Mouse (Mus musculus) urinary bladder, adult 2 months (tissue): Measurements from ENCODE around the gene Sh2d5. TPM values are rescaled to one million over a fixed set of nuclear protein-coding genes. Genes with fewer than 3 reads are reported as not detected.
A peak's percentile ranks its signal among the peaks of the same experiment; 100 is the strongest.

ENCODE experiments used
- DNase-seq: peaks from one replicate; pipeline ENCODE4 v3.0.0; 2022; ENCODE audit warnings: low spot score
- polyA plus RNA-seq: library from polyadenylated mRNA; depleted of rRNA; stranded (reverse); fragments of >200 nt; gene quantifications from 2 replicates; pipeline ENCODE4 v1.2.3, GENCODE M21; 2012

The Sh2d5 gene
- polyA plus RNA-seq, 1 experiment, result 0.51 TPM

GRCm38 (mm10) chr4:138259482-138259881 lies 9.3 kb downstream of the Sh2d5 start:
- no peak for DNase-seq

GRCm38 (mm10) chr4:138261843-138262681 lies 11.9 kb downstream of the Sh2d5 start:
- peak; percentile 78 for DNase-seq

DNA sequence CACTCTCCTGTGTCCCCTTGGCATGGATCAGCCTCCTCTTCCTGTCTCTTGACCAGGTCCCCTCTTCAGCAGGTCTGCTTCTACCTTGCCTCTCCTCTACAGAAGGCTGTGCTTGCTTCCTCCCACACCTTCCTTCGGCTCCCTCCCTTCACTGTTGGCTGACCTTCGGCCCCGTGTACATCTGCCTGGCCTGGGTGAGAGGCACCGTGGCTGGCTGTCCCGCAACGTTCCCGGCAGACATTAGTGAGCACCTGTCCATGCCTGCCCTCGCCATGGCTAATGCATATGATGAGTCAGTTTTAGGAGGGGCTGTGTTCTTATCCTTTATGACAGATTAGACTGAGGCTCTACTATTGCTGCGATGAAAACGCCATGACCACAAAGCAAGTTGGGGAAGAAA lies 17.7 kb downstream of the Sh2d5 start:
- DNase-seq, result no peak

DNA sequence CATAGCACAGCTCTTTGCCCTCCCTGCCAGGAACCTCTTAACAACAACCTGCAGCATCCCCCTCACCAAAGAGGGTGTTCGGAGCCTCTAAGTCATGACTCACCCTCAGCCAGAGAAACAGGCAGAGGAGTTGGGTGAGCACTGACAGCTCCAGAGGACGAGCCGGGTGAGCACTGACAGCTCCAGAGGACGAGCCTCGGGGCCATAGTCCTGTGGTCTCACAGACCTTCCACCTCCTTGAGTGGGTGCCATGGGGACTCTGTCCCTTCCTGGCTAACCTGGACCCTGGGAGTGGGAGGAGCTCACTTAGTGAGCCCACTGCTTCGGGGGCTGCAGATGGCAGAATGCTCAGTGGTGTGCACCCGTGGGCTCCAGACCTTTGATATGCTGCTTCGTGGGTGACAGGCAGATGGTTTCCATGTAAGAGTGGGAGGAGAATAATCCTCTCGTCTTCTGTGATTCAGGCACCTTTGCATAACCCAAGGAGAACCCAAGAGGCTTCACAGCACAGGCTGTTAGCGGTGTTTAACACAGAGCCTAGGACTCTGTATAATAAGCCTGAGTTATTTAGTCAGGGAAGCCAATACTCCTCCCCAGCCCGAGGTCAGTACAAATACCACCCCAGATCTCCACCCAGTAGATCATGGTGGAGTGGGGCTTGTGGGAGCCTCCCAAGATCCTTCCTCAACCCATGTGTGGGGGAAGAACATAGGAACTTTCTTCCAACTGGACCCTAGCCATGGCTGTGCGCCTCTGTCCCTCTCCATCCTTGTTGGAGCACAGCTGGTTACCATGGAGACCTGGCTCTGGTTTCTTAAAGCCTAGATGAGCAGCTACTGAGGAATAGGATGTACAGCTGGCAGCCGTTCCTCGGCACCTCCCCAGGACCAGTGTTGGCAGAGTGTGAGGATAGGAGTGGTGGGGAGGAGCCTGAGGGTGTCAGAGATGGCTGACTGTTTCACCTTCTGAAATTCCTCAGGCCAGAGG lies 22.1 kb downstream of the Sh2d5 start:
- no peak for DNase-seq

- DNase-seq, result no peak
These were observed 28.1 kb downstream of the Sh2d5 start for GRCm38 (mm10) chr4:138278346-138278745.

DNA sequence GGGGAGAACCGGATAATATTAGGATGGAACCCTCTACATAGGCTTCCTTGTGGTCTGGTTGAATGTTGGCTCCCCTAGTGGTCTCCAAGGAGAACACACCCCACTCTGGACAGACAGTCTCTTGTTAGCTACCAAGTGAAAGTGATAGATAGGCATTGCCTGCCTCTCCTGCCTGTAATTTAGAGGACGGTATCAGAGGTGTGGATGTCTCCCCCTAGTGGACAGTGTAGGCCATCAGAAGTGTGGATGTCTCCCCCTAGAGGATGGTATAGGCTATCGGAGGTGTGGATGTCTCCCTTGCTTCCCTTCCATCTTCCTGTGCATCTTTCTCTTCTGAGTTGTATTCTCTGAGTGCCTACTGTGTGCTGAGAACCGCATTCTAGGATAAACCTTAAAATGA lies 32.6 kb downstream of the Sh2d5 start:
- DNase-seq, result no peak

DNA sequence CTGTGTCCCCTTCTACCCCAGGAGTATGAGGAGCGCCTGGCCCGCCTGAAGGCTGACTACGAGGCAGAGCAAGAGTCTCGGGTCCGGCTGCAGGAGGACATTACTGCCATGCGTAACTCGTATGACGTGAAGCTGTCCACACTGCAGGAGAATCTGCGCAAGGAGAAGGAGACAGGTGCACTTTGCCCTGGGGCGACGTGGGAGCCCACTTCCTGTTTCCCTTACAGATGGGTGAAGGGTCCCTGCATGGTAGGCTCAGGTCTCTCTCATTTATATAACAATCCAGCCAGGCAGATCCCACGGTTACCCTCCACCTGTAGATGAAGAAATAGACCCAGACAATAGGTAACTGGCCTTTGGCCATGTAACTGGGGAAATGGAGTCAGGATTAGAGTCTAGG lies 36.2 kb downstream of the Sh2d5 start:
- DNase-seq, result no peak

- DNase-seq, result no peak
These were observed 38.5 kb downstream of the Sh2d5 start for GRCm38 (mm10) chr4:138288691-138289090.

DNA sequence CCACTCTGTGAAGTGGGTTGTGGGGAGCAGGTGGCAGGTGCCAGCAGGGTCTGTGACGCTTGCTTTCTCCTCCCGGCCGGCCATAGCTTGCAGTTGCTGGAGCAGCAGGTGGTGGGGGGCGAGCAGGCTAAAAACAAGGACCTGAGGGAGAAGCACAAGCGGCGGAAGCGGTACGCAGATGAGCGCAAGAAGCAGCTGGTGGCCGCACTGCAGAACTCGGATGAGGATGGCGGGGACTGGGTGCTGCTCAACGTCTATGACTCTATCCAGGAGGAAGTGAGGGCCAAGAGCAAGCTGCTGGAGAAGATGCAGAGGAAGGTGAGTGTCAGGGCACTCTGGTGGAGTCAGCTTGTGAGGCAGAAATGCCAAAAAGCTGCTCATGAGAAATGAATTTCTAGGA lies 41.8 kb downstream of the Sh2d5 start:
- no peak for DNase-seq

DNA sequence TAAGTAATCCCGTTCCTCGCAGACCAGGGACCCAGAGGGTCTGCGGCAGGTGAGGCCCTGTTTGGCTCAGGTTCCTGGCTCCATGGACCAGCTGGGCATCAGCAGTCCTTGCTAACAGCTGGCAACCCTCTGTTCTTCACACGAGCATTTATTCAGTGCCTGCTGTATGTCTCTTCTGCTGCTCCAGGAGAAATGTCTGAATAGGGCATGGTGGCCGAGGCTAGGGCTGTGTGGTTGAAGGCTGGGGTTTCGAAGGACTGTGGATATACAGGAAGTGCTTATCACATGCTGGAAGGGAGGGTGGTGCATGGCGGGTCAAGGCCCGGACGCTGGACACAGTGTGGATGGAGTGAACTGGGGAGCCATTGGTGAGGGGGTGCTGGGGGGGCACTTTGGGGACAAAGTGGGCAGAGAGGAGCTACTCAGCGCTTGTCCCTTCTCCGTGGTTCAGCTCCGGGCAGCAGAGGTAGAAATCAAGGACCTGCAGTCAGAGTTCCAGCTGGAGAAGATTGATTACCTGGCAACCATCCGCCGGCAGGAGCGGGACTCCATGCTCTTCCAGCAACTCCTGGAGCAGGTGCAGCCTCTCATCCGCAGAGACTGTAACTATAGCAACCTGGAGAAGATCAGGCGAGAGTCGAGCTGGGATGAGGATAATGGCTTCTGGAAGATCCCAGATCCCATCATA lies 43.2 kb downstream of the Sh2d5 start:
- DNase-seq, result no peak

- DNase-seq, result no peak
These were observed 43.8 kb downstream of the Sh2d5 start for GRCm38 (mm10) chr4:138293949-138294550.

DNA sequence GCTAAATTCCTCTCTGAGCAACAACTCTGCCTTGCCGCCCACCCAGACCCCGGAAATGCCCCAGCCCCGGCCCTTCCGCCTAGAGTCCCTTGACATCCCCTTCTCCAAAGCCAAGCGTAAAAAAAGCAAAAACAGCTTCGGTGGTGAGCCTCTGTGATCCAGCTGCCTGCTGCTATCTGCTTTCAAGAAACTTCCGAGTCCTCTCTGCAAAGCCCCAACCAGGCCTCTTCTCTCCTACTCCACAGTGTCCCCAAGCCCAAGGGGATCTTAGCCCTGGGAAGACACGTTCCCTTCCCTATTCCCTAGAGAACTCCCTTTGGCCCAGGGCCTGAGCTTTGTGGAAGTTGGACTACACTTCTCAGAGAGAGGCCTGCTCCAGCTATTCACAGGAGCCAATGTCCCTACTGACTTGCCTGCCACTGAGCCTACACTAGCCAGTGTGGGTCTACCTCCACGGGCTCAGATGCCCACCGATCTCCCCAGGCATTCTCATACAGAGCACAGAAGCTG lies 51.1 kb downstream of the Sh2d5 start:
- no peak for DNase-seq

- DNase-seq, result no peak
These were observed 52.8 kb downstream of the Sh2d5 start for GRCm38 (mm10) chr4:138303011-138303410.

GRCm38 (mm10) chr4:138303742-138304141 lies 53.5 kb downstream of the Sh2d5 start:
- no peak for DNase-seq

GRCm38 (mm10) chr4:138304340-138305104 lies 54.3 kb downstream of the Sh2d5 start, which contains the start of gene Ddost:
TSS of gene Ddost (plus strand) at chr4:138304730.
- DNase-seq, result peak; percentile 91

GRCm38 (mm10) chr4:138307025-138307424 lies 56.8 kb downstream of the Sh2d5 start:
- no peak for DNase-seq

GRCm38 (mm10) chr4:138307739-138308138 lies 57.5 kb downstream of the Sh2d5 start:
- DNase-seq, result no peak

DNA sequence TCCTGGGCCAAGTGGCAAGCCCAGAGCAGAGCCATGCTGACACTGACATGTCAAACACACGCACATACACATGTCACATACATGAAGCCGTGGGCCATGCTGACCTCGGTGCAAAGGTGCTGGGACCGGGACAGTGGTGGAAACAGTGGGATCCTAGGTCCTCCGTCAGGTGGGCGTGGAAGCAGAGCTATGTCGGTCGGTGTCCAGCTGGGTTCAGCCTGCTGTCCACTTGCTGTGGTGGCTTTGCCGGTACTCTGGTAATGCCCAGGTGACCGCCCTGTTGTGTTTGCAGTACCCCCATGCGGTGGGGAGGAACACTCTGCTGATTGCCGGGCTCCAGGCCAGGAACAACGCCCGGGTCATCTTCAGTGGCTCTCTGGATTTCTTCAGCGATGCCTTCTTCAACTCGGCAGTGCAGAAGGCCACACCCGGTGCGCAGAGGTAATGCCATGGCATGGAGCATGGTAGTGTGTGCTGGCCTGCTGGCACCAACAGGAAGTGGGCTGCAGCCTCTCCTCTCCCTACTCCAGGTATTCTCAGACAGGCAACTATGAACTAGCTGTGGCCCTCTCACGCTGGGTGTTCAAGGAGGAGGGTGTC lies 60.2 kb downstream of the Sh2d5 start:
- no peak for DNase-seq
